Mouse (Mus musculus) liver (tissue): ENCODE measurements around the gene Scin.

Experiments used
- DNase-seq: peaks from one replicate; pipeline ENCODE4 v3.0.0-alpha.2; 2020; ENCODE audit warnings: mixed read lengths

The Scin gene

DNA sequence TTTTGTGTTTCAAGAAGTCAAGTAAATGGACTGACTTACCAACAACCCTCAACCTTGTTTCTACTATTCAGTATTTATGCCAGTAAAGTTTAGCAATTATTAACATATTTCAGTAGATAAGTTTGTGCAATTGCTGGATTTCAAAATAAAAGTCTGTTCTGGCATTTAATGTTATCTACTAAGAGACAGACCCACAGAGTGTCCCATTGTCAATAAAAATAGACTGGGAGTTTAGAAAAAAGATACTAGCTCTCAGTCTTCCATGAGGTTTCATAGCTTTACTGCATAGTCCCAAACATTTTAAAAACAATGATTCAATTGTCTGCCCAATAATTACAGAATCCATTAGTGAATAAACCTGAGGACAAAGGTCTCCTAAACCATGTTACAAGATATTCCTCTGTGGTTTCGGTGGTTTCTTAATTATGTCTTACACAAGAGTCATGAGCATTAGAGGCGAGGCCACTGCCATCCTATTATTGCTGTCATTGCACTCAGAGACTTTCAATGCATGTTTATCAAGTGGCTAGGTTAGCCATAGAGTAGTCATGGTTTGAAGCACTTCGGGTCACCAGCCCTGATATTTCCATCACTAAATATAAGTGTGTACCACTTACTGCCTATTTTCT, 110.9 kb downstream of the Scin start:
- no peak for DNase-seq

- no peak for DNase-seq
Observed at GRCm38 (mm10) chr12:40022344-40022743, 111.7 kb downstream of the Scin start.

DNA sequence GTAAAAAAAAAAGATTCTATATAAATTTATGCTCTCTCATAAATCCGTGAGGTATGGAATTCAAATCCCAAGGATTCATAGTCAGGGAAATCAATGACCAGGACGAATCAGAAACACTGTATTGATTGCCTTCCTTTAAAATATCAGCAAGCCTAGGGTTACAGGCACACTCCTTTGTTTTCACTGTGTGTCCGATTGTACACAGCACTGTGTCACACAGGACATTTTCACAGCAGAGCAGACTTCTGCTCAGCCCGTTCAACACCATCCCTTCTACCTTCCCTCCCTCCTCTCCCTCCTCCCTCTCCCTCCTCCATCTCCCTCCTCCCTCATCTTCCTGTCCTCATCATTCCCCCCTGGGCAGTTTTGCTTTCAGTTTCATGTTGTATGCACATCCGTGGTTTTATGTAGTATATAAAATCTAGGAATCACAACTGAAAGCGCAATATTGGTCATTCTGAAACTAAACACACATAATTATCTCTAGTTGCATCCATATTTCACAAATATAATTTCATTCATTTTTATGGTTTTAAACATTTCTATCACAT, 116.0 kb downstream of the Scin start:
- DNase-seq = no peak

DNA sequence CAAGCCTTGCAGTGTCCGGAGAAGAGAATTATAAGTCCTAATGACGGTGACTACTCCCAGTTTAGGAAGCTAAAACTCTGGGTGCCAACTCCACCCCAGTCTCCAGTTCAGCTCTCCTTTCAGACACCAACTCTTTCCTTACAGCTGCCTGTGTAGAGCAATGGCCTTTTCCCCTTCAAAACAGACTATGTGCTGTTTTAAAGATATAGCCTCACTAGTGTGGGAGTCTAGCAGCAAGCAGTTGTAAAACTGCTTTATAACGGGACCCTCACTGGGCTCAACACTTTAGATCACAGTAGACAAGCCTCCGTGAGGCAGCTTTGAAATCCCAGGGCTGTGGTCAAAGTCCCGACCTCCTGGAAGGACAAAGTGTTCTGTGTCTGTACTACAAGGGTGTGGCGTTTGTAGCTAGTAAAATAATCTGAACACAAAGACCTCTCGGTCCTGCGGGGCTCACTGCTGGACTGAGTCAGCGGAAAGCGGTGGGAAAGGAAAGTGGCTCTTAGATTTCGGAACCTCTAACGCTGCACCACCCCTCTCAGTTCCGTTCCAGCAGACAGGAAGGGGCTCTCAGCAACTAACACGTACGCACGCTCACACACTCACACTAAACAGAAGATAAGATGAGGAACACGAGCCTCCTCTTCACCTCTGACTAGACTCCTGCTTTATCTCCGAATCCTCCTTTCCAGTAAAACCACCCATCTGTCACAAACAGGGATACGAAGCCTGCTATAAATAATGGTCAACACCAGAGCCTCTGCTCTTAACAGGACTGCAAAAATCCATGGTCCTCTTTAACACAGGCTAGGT, 117.2 kb downstream of the Scin start:
- DNase-seq = peak; percentile 69

DNA sequence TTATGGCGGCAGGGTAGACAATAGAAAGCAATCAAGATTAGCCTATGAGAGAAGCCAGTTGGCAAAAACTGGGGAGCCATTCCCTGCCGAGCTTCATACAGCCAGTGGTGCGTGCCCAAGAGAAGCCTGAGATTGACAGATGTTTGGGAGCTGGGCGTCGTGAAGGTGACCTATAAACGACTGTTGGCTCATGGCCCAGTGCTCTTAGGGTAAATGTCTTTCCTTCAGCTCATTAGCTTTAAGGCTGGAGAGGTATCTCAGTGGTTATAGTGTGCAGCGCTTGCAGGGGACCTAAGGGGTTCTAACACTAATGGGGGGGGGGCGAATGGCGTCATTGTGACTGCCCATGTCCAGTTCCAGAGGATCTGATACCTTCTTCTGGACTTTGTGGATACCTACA, 118.0 kb downstream of the Scin start:
- no peak for DNase-seq

GRCm38 (mm10) chr12:40009866-40010265, 124.2 kb downstream of the Scin start:
- DNase-seq = no peak
